Mouse (Mus musculus) liver, adult 10 weeks (tissue): ENCODE measurements around the gene Vwa5b1. TPM values are rescaled to one million over a fixed set of nuclear protein-coding genes. Genes with fewer than 3 reads are reported as not detected.

Experiments used
- polyA plus RNA-seq: library from polyadenylated mRNA; stranded (reverse); fragments of 350-450 nt; fragmentation: Illumina TruSeq; extraction: RNeasy Lipid Tissue Mini Kit (QIAGEN cat#74804); gene quantifications from one replicate; pipeline ENCODE4 v1.2.3, GENCODE M21; 2014; ENCODE audit warnings: low read depth, low replicate concordance

Vwa5b1 gene
- polyA plus RNA-seq: not detected

DNA sequence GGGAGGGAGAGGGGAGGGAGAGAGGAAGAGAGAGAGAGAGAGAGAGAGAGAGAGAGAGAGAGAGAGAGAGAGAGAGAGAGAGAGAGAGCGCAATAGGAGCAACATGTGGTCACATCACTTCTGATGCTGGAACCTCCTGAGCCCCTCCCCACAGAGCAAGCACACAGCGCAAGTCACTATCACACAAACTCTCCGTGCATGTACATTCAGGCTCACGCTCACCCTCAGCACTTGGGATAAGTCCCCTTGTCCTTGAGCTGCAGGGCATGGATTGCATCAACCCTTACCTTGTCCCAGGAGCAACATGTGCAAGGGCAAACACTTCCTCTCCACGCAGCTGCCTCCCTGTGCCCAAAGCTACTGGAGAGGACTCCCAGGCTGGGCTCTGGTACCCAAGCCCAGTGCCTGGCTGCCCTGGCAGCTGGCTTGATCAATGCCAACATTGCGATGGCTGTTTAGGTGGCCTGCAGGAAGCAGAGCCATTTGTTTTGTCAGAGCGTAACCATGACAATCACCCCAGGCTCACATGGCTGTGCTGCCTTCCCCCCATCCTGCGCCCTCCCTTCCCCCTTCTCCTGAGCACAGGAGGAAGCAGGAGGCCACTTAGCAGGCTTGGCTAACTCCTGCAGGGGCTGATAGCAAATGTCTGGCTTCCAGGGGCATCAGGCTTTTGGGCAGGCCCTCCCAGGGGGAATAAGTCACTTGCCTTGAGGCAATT, at the start of gene Vwa5b1:
Vwa5b1 (minus strand) TSS at position 457 of the 718 bp plus-strand sequence.

Other genes with a start within 250 kb of the Vwa5b1 start
- not detected for gene Fam43b, start 239.4 kb downstream of the Vwa5b1 start, polyA plus RNA-seq
- 3.7 TPM for gene Mul1, start 201.2 kb downstream of the Vwa5b1 start, polyA plus RNA-seq
- 34.1 TPM for gene Camk2n1, start 181.6 kb downstream of the Vwa5b1 start, polyA plus RNA-seq
- gene Pla2g2c, start 88.9 kb upstream of the Vwa5b1 start, polyA plus RNA-seq: not detected
- not detected for gene Ubxn10, start 101.3 kb upstream of the Vwa5b1 start, polyA plus RNA-seq
- gene Pla2g2f, start 121.7 kb upstream of the Vwa5b1 start, polyA plus RNA-seq: not detected
- not detected for gene Pla2g2d, start 139.9 kb upstream of the Vwa5b1 start, polyA plus RNA-seq
- gene Pla2g5, start 227.6 kb upstream of the Vwa5b1 start, polyA plus RNA-seq: not detected
- gene Gm13030, start 238.1 kb upstream of the Vwa5b1 start, polyA plus RNA-seq: not detected
- not detected for gene Pla2g2e, start 242.1 kb upstream of the Vwa5b1 start, polyA plus RNA-seq